Mouse (Mus musculus): ENCODE measurements around the gene Exoc3l.

DNA sequence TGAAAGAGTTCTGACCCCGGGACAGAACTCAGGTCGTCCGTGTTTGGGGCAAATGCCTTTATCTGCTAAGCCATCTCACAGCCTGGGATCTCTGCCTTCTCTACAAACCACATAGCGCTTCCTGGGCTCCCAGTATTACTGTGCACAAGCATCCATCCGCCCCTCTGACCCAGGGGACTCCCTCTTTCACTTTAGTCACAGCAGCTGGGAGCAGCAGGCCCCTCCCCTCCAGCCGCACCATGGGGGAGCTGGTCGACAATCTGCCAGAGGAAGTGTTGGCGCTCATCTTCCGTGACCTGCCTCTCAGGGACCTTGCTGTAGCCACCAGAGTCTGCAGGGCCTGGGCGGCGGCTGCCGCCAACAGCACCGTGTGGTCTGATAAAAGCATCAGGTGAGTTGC lies 29.1 kb downstream of the Exoc3l start:
- TF ChIP-seq EP300 (optimal IDR thresholded peaks at IDR 0.05) (no peak), CTCF (IDR thresholded peaks at IDR 0.05; ENCODE audit: low read depth) (no peak)

Measured in stomach, postnatal 0 days (tissue).